Mouse (Mus musculus) E14TG2a.4 (cell line): Measurements from ENCODE around the gene Tmx2.

Experiments used
- CTCF ChIP-seq: conservative IDR thresholded peaks from 2 replicates; pipeline ENCODE4 v1.5.1; 2014; ENCODE audit warnings: low read length
- POU5F1 ChIP-seq: IDR thresholded peaks from 2 replicates; pipeline ENCODE4 v1.6.1; 2014; ENCODE audit warnings: low read length, borderline replicate concordance

DNA sequence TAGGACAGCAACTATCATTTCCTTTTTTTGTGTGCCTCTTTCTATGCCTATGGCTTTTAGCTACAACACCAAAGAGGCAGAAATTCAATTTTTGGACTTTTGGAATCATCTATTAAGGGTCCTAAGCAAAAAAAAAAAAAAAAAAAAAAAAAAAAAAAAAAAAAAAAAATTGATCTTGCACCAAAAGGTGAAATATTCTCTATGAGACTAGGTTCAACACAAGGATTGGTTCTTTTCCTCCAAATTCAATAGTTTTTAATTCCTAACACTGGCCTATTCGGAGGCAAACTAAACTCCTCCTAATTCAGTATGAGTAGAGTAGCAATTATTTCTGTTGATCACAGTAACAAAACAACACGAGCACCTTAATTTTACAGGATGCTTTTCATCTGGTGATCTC is 33.0 kb upstream of the Tmx2 start:
- TF ChIP-seq CTCF (no peak), POU5F1 (no peak)
